Mouse (Mus musculus): ENCODE data around the gene Gpc5.

DNA sequence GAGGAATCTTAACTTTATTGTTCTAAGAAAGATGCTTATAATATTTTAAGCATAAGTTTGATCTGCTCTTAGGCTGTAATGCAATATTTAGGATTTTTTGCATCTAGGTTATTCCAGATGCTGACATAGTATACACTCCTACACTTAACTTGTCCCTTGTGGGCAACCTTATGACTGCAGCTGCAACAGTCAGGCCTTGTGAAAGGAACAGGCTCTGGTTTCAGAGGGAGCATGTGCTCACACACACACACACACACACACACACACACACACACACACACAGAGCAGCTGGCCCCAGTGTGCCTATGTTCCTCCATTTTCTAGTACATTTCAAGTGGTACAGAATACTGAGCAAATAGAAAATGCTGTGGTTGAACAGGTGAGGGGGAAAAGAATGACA is 190.8 kb downstream of the Gpc5 start:
- TF ChIP-seq POLR2A (IDR thresholded peaks at IDR 0.05; ENCODE audit: control insufficient read depth, low read depth, low read length), result no peak
- no peak for TF ChIP-seq CTCF (IDR thresholded peaks at IDR 0.05; ENCODE audit: control insufficient read depth, insufficient read depth, insufficient replicate concordance, low read depth, low read length)
